Mouse (Mus musculus) lung, postnatal 0 days (tissue): ENCODE data around the gene Adh5.

Source experiments
- CTCF ChIP-seq: IDR thresholded peaks from 2 replicates; pipeline ENCODE4 v1.5.1; 2016; ENCODE audit warnings: antibody characterized with exemption, mild to moderate bottlenecking
- EP300 ChIP-seq: IDR thresholded peaks from 2 replicates; pipeline ENCODE4 v1.6.1; 2016; ENCODE audit warnings: antibody characterized with exemption, mild to moderate bottlenecking, control low read depth

- no peak for TF ChIP-seq CTCF
- TF ChIP-seq EP300: no peak
Measured at GRCm38 (mm10) chr3:138410211-138410610, 32.7 kb upstream of the Adh5 start.
